In the genomic region with DNA sequence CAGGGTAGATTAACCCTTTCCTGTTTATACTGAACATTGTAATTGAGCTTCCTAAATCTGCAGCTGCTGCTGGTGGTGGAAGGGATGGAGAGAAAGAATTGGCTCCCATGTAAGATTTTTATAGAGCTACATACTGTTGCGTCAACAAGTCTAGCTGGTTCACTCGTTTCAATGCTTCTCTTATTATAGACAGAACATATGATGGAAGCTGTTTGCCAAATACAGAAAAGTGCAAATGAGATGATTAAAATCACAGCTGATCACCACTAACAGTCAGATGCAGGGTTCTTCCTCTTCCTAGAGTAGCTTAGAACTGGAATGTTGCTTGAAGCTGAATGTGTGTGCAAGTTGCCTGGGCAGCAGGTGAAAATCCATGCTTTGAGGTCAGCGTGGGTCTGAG, we compare ENCODE assay signal across 27 mouse cellular contexts.
DNase-seq lines count a peak whose midpoint lies in the region; ATAC-seq and TF ChIP-seq lines count a peak whose summit lies in the region.
"Had no signal": no experiment of that assay in that cellular context is flagged by ENCODE, and none has a peak within 500 bp of the region (broad histone marks: within the 10 kb centered on the region; RNA-seq: fewer than 3 reads in every experiment).

No protein-coding gene starts in this region.

- H3K27ac ChIP-seq in embryonic facial prominence, embryonic 13.5 days, result 0 out of 2 replicates have a peak overlapping the region, but pooled peaks have one; percentile 61
- no peak overlapping the region for H3K27ac ChIP-seq in embryonic facial prominence, embryonic 10.5 days (replicated peaks)
- no peak overlapping the region for H3K27ac ChIP-seq in forebrain, embryonic 16.5 days (ENCODE audit: low read length)
- no peak overlapping the region; the same call in 1 of the 2 replicates for H3K27ac ChIP-seq in forebrain, embryonic 13.5 days
- H3K27ac ChIP-seq in layer of hippocampus, adult 2 months, result peak overlapping the region; percentile 47; the same call in 1 of the 2 replicates
- H3K27ac ChIP-seq: embryonic facial prominence, embryonic 12.5 days; heart, adult 2 months; heart, embryonic 10.5 days; heart, embryonic 13.5 days; hindbrain, embryonic 14.5 days; hindbrain, postnatal 0 days had no signal

- H3K4me2 ChIP-seq in embryonic facial prominence, embryonic 13.5 days, result no peak overlapping the region
- no peak overlapping the region for H3K4me2 ChIP-seq in forebrain, embryonic 16.5 days (ENCODE audit: low read length)
- H3K4me2 ChIP-seq in forebrain, embryonic 13.5 days, result no peak overlapping the region
- H3K4me2 ChIP-seq: embryonic facial prominence, embryonic 12.5 days; heart, embryonic 13.5 days; hindbrain, embryonic 14.5 days had no signal

- H3K36me3 ChIP-seq in embryonic facial prominence, embryonic 13.5 days, result no peaks in the 10 kb centered on the region
- H3K36me3 ChIP-seq in embryonic facial prominence, embryonic 10.5 days (replicated peaks), result no peaks in the 10 kb centered on the region
- H3K36me3 ChIP-seq in forebrain, embryonic 16.5 days (ENCODE audit: control insufficient read depth, insufficient read depth), result no peaks in the 10 kb centered on the region
- no peaks in the 10 kb centered on the region for H3K36me3 ChIP-seq in forebrain, embryonic 13.5 days (ENCODE audit: poor library complexity, severe bottlenecking)
- H3K36me3 ChIP-seq: embryonic facial prominence, embryonic 12.5 days; heart, embryonic 10.5 days; heart, embryonic 13.5 days had no signal

- no peak for TF ChIP-seq CTCF in layer of hippocampus, adult 2 months (conservative IDR thresholded peaks at IDR 0.05)

- no peaks in the 10 kb centered on the region for H3K27me3 ChIP-seq in embryonic facial prominence, embryonic 13.5 days
- H3K27me3 ChIP-seq in embryonic facial prominence, embryonic 10.5 days (replicated peaks; ENCODE audit: low read depth, poor library complexity, severe bottlenecking), result peaks cover 6% of the 10 kb centered on the region; the same call in 1 of the 2 replicates
- H3K27me3 ChIP-seq in forebrain, embryonic 16.5 days (replicated peaks; ENCODE audit: control insufficient read depth, insufficient read depth, low read length), result no peaks in the 10 kb centered on the region
- no peaks in the 10 kb centered on the region for H3K27me3 ChIP-seq in forebrain, embryonic 13.5 days
- H3K27me3 ChIP-seq: embryonic facial prominence, embryonic 12.5 days; Patski had no signal

- H3K4me1 ChIP-seq in embryonic facial prominence, embryonic 13.5 days, result peaks cover 50% of the 10 kb centered on the region
- peaks cover 30% of the 10 kb centered on the region for H3K4me1 ChIP-seq in embryonic facial prominence, embryonic 10.5 days
- H3K4me1 ChIP-seq in forebrain, embryonic 16.5 days (replicated peaks; ENCODE audit: control insufficient read depth, insufficient read depth, low read length), result no peaks in the 10 kb centered on the region
- peaks cover 10% of the 10 kb centered on the region for H3K4me1 ChIP-seq in forebrain, embryonic 13.5 days

- no peak overlapping the region for H3K4me3 ChIP-seq in embryonic facial prominence, embryonic 13.5 days
- H3K4me3 ChIP-seq in embryonic facial prominence, embryonic 10.5 days, result no peak overlapping the region
- H3K4me3 ChIP-seq in forebrain, embryonic 16.5 days (replicated peaks; ENCODE audit: low read length), result no peak overlapping the region
- H3K4me3 ChIP-seq in forebrain, embryonic 13.5 days, result no peak overlapping the region
- H3K4me3 ChIP-seq in layer of hippocampus, adult 2 months, result no peak overlapping the region
- H3K4me3 ChIP-seq: embryonic facial prominence, embryonic 12.5 days; erythroblast, embryonic 14.5 days; heart, adult 2 months; heart, embryonic 10.5 days; heart, embryonic 13.5 days had no signal

- no peak for ATAC-seq in embryonic facial prominence, embryonic 13.5 days (ENCODE audit: insufficient number of reproducible peaks, insufficient read depth, low FRiP score, low TSS enrichment, low read depth)
- ATAC-seq in forebrain, embryonic 16.5 days, result peak; percentile 67
- ATAC-seq in forebrain, embryonic 13.5 days, result no peak; the same call in 1 of the 2 replicates
- ATAC-seq: hindbrain, postnatal 0 days; inflammation-experienced regulatory T-cells, adult 6 months; intestine, embryonic 16.5 days; Patski had no signal

- no peak for DNase-seq in embryonic facial prominence, embryonic 10.5 days (ENCODE audit: low spot score)
- DNase-seq in layer of hippocampus, adult 2 months (ENCODE audit: low spot score in 2 of 2), result peak in 1 of 2 experiments; percentile 29
- DNase-seq in layer of hippocampus, postnatal 10 days (ENCODE audit: low spot score in 2 of 2), result no peak
- peak; percentile 66 for DNase-seq in brain, adult 2 months (ENCODE audit: low read depth, low spot score)
- no peak for DNase-seq in MN1 (ENCODE audit: low spot score)
- DNase-seq: adrenal gland, postnatal 10 days; cerebellum, adult 18-20 months; cerebellum, adult 9-10 months; cerebellum, postnatal 14 days; gastrocnemius, postnatal 10 days; gastrocnemius, postnatal 36 days; heart, adult 2 months; heart, postnatal 14 days; heart, postnatal 4 days; kidney, adult 18-20 months had no signal

- H3K9ac ChIP-seq in embryonic facial prominence, embryonic 13.5 days, result no peak overlapping the region
- no peak overlapping the region for H3K9ac ChIP-seq in forebrain, embryonic 16.5 days (replicated peaks; ENCODE audit: low read depth, low read length)
- H3K9ac ChIP-seq in forebrain, embryonic 13.5 days, result no peak overlapping the region
- H3K9ac ChIP-seq: embryonic facial prominence, embryonic 12.5 days; heart, embryonic 13.5 days; hindbrain, embryonic 14.5 days had no signal

- H3K9me3 ChIP-seq in embryonic facial prominence, embryonic 13.5 days, result no peaks in the 10 kb centered on the region
- H3K9me3 ChIP-seq in embryonic facial prominence, embryonic 10.5 days, result no peaks in the 10 kb centered on the region
- no peaks in the 10 kb centered on the region for H3K9me3 ChIP-seq in forebrain, embryonic 16.5 days (ENCODE audit: control insufficient read depth, low read length)
- no peaks in the 10 kb centered on the region for H3K9me3 ChIP-seq in forebrain, embryonic 13.5 days (replicated peaks)
- H3K9me3 ChIP-seq: embryonic facial prominence, embryonic 12.5 days; heart, embryonic 10.5 days; heart, embryonic 13.5 days had no signal

- WGBS in embryonic facial prominence, embryonic 13.5 days, result 83% methylated on average over 3 of the region's 3 CpGs
- WGBS in embryonic facial prominence, embryonic 10.5 days, result 90% methylated on average over 3 of the region's 3 CpGs
- 52% methylated on average over 3 of the region's 3 CpGs for WGBS in forebrain, embryonic 16.5 days
- WGBS in forebrain, embryonic 13.5 days, result 79% methylated on average over 3 of the region's 3 CpGs

Comparison
In these comparisons a context has a peak if more than half of its experiments do, and no peak if none do; other contexts are left out.
1. H3K27ac ChIP-seq: peak in embryonic facial prominence, embryonic 13.5 days (single experiment) and layer of hippocampus, adult 2 months (single experiment); none in embryonic facial prominence, embryonic 10.5 days (single experiment), forebrain, embryonic 16.5 days (single experiment) and forebrain, embryonic 13.5 days (single experiment).